Mouse (Mus musculus): ENCODE results near the gene Obp2b. TPM values are rescaled to one million over a fixed set of nuclear protein-coding genes. Genes with fewer than 3 reads are reported as not detected.
"Not testable (repeated sequence)": the region's sequence is repeated elsewhere in the genome, so short reads cannot be mapped to it uniquely, and the experiment has no call there.

Obp2b gene
- total RNA-seq (2021), result not detected in 2 replicates
- long read RNA-seq, result 0 reads

GRCm38 (mm10) chr2:25736709-25737108 is at the start of gene Obp2b:
Obp2b (plus strand) TSS chr2:25737009.
- DNase-seq, result not testable (repeated sequence)

- DNase-seq, result peak; percentile 63
Measured at GRCm38 (mm10) chr2:25694605-25695004, 42.2 kb upstream of the Obp2b start.

GRCm38 (mm10) chr2:25696951-25697350 is 39.9 kb upstream of the Obp2b start:
- DNase-seq, result no peak

- DNase-seq, result no peak
Measured at GRCm38 (mm10) chr2:25698696-25699095, 38.1 kb upstream of the Obp2b start.

- not testable (repeated sequence) for DNase-seq
Measured at GRCm38 (mm10) chr2:25699743-25700142, 37.1 kb upstream of the Obp2b start, which contains the start of gene Obp2a. Obp2a (plus strand) TSS chr2:25700043.

GRCm38 (mm10) chr2:25701001-25701400 is 35.8 kb upstream of the Obp2b start:
- no peak for DNase-seq

GRCm38 (mm10) chr2:25703706-25704105 is 33.1 kb upstream of the Obp2b start:
- DNase-seq, result no peak

- peak; percentile 80 for DNase-seq
Measured at GRCm38 (mm10) chr2:25706643-25707481, 29.9 kb upstream of the Obp2b start, which contains the start of gene Bmyc. Bmyc (plus strand) TSS chr2:25706739.

- no peak for DNase-seq
Measured at GRCm38 (mm10) chr2:25708121-25708520, 28.7 kb upstream of the Obp2b start.

GRCm38 (mm10) chr2:25709056-25709455 is 27.8 kb upstream of the Obp2b start:
- DNase-seq, result not testable (repeated sequence)

GRCm38 (mm10) chr2:25709791-25710190 is 27.0 kb upstream of the Obp2b start:
- not testable (repeated sequence) for DNase-seq

- DNase-seq, result not testable (repeated sequence)
Measured at GRCm38 (mm10) chr2:25711641-25712040, 25.2 kb upstream of the Obp2b start.

- DNase-seq, result no peak
Measured at GRCm38 (mm10) chr2:25717222-25717621, 19.6 kb upstream of the Obp2b start.

GRCm38 (mm10) chr2:25733199-25733930 is 3.4 kb upstream of the Obp2b start:
- no peak for DNase-seq

GRCm38 (mm10) chr2:25741671-25742070 is 4.9 kb downstream of the Obp2b start:
- no peak for DNase-seq

- DNase-seq, result no peak
Measured at GRCm38 (mm10) chr2:25754201-25754600, 17.4 kb downstream of the Obp2b start.

GRCm38 (mm10) chr2:25758064-25758625 is 21.3 kb downstream of the Obp2b start:
- DNase-seq, result no peak

- DNase-seq, result no peak
Measured at GRCm38 (mm10) chr2:25765269-25765668, 28.5 kb downstream of the Obp2b start, which contains the start of gene Lcn3. Lcn3 (plus strand) TSS chr2:25765569.

GRCm38 (mm10) chr2:25767764-25768163 is 31.0 kb downstream of the Obp2b start:
- no peak for DNase-seq

GRCm38 (mm10) chr2:25773507-25773906 is 36.7 kb downstream of the Obp2b start:
- DNase-seq, result peak; percentile 11

GRCm38 (mm10) chr2:25774640-25775039 is 37.8 kb downstream of the Obp2b start:
- no peak for DNase-seq

- peak; percentile 9 for DNase-seq
Measured at GRCm38 (mm10) chr2:25775991-25776390, 39.2 kb downstream of the Obp2b start.

GRCm38 (mm10) chr2:25776717-25777116 is 39.9 kb downstream of the Obp2b start, which contains the start of gene Lcn11:
Lcn11 (plus strand) TSS chr2:25777017.
- no peak for DNase-seq
